Mouse (Mus musculus) kidney, postnatal 10 days (tissue): ENCODE measurements around the gene AB124611.
"Not testable (repeated sequence)": the region's sequence is repeated elsewhere in the genome, so short reads cannot be mapped to it uniquely, and the experiment has no call there.

Experiments
- DNase-seq: peaks from one replicate; pipeline ENCODE4 v3.0.0; 2021; ENCODE audit warnings: mixed read lengths

The AB124611 gene

DNA sequence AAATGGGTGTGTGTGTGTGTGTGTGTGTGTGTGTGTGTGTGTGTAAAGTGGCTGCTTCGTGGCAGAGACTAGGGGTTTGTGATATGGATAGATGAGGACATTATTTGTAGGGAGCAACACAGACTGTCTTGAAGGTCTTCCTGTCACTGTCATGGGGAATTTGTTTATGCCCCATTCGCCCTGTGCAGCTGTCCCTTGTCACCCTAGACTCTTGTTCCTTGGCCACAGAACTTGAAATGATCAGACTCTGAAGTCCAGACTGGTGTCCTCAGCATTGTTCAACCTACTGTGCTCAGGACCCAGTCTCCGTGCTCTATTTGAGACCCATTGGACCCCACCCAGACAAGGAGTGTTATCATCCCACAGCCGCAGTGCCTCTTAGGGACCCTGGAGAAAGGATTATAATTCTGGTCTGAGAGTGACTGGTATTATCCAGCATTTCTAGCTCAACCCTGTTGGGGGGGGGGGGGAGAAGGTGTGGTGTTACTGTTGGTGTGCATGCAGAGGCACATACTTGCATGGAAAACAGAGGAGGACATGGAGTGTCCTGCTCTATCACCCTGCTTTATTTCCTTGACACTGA is 39.1 kb downstream of the AB124611 start:
- no peak for DNase-seq

GRCm38 (mm10) chr9:21566538-21566937 is 40.6 kb downstream of the AB124611 start:
- no peak for DNase-seq

GRCm38 (mm10) chr9:21567051-21567450 is 41.1 kb downstream of the AB124611 start:
- DNase-seq = no peak

DNA sequence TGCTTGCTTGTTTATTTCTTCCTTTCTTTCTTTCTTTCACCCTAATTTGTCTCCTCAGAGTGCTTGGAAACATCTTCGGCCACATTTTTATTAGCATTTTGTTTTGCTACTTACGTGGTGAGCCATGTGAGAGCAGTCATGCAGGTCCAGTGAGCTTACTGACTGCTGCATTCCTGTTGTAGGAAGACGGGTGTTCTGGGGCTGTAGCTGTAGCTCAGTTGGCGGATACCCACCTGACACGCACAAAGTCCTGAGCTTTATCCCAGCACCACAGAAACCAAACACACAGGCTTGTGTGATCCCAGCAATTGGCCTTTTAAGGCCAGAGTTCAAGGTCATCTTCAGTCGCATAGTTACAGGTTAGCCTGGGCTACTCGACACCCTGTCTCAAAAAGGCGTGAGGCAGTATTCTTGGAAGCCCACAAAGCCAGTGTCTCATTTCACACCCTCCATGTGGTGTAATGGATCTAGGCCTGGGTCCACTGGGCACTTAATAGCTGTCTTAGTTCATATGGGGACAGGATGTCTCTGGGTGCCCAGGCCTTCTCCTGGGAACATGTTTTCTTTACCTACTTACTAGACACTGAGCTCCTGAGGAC is 42.8 kb downstream of the AB124611 start:
- DNase-seq = no peak

DNA sequence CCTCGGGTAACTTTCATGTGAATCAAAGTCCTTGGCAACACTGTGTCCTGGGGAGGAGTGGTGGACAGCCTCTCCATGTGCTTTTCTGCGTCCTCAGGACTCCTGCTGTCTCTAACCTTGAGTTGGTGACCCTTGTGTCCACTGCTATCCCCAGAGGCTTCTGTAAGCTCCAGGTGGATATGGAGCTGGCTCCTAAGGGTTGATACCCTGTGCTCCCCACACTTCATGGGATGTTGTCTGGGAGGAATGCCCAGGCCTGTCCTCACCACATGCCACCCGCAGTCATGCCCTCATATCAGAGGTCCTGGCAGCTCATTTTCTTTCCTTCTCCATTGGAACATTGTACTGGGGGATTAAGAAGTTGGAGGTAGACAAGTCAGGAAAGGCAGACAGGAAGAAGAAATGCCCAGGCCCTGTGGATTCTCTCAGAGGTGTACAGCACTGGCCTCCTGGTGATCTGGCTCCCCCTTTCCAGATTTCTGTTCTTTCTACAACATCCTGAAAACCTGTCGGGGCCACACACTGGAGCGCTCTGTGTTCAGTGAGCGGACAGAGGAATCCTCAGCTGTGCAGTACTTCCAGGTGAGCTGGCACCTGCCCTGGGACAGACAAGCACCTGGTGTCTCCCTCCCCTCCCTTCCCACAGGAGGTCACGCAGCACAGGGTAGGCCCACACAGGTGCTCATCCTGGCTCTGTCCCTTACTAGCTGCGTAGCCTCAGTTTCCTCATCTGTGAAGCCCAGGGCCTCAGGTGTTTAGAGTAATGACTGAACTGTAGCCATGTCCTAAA is 48.2 kb downstream of the AB124611 start:
- DNase-seq = no peak

- DNase-seq = no peak
Measured at GRCm38 (mm10) chr9:21575253-21575652, 49.3 kb downstream of the AB124611 start.

DNA sequence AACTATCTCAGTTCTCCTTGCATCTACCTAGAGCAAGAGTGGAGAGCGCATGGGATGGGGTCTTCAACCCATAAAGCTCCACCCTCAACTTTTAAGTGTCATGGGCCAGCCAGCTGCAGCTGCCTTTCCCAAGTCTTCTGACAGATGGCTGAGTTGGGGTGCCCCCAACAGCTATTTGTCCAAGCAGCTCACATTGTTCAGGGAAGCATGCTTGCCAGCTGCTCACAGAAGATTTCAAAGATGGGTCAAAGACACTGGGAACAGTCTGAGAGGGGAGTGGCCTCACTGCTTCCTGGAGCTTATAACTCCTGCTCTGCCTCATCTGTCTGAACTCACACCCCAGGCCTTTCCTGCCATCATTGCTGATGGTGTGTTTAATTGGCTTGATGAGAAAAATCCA is 50.3 kb downstream of the AB124611 start:
- no peak for DNase-seq

DNA sequence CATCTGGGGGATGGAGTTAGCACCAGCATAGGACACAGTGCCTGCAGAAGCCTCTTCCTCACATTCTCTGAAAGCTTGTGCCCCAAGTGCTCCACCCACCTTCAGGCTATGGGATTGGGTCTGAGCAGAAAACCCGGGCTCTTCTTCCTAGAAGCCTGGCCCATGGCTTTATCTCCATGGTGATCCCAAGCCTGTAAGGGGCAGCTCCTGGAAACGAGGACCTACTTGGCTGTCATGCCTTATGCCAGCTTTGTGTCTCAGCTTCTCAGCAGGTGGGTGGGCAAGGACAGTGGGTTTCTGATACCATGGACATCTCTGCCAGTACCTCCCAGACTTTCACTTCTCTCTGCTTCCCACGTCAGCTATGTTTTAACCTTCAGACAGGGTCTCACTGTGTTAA is 52.2 kb downstream of the AB124611 start:
- no peak for DNase-seq

GRCm38 (mm10) chr9:21585401-21585800 is 59.4 kb downstream of the AB124611 start:
- DNase-seq = no peak

DNA sequence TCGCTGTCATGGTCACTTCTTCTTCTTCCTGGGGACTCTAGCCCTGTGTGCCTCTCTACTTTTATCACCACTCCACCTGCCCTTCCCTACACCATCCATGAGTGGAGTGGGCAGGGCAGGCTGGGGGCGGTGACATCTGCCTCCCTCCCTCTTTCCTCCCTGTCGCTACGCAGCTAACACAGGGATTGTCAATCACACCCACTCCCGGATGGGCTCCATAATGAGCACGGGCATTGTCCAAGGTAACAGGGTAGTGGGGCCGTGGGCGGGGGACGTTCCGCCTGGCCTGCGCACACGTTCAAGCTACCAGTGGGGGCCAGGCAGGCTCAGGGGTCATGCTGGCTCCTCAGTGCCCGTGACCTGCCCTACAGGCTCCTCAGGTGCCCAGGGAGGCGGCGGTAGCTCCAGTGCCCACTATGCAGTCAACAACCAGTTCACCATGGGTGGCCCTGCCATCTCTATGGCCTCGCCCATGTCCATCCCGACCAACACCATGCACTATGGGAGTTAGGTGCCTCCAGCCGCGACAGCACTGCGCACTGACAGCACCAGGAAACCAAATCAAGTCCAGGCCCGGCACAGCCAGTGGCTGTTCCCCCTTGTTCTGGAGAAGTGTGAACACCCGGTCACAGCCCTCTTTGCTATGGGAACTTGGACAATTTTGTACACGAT is 61.8 kb downstream of the AB124611 start:
- DNase-seq = no peak

GRCm38 (mm10) chr9:21588350-21588749 is 62.4 kb downstream of the AB124611 start:
- DNase-seq = no peak

DNA sequence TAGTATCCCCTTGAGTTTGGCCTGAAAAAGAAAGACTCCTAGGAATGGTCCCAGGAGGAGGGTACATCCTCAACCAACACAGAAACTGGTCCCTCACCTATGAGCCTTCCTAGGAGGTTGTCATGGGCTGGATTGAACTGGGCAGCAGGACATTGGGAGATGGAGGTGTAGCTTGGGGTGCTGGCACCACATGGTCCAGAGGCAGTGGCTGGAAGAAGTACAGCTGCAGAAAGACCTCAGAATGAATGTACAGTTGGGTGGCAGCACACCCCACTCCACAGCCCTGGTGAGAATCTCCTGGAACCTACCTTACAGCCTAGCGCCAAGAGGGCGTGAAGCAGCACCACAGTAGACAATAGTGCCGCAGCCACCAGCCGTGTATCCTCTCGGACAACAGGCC is 63.6 kb downstream of the AB124611 start:
- no peak for DNase-seq

- no peak for DNase-seq
Measured at GRCm38 (mm10) chr9:21591127-21591830, 65.3 kb downstream of the AB124611 start.

GRCm38 (mm10) chr9:21591831-21592702 is 66.1 kb downstream of the AB124611 start:
- DNase-seq = no peak

DNA sequence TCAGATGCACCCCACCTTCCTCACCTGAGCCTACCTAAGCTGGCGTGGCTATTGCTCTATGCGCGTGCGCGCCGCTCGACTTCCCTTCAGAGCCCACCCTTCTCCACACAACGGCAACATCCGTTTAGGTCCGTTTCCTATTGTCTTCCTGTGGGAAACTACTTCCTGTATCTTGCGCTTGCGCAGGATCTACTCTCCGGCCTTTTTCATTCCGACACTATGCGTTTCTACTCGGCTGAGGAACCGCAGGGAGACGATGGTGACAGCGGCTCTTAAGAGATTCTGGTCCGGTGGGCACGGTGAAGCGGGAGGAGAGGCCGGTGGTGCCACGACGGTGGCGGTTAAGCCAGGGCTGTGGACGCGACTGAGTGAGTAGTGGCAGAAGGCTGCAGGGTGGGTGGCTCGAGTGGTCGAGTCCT is 66.7 kb downstream of the AB124611 start, which contains the start of the genes Timm29 and Yipf2:
Gene Timm29 (plus strand): TSS at position 20 of the 419 bp plus-strand sequence.
Gene Yipf2 (minus strand): TSS at position 126 of the 419 bp plus-strand sequence.
- DNase-seq = peak; percentile 91

DNA sequence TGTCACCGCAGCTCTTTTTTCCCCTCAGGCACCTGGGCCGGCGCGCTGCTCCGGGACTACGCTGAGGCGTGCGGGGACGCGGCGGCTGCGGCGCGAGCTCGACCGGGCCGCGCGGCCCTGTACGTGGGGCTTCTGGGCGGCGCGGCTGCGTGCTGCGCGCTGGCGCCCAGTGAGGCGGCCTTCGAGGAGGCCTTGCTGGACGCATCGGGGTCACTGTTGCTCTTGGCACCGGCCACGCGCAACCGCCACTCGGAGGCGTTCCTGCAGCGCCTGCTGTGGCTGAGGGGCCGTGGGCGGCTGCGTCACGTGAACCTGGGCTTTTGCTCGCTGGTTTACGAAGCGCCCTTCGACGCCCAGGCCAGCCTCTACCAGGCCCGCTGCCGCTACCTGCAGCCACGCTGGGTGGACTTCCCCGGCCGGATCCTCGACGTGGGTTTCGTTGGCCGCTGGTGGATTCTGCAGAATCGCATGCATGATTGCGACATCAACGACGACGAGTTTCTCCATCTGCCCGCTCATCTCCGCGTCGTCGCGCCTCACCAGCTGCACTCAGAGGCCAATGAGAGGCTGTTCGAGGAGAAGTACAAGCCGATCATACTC is 67.2 kb downstream of the AB124611 start:
- peak; percentile 70 for DNase-seq

GRCm38 (mm10) chr9:21594350-21594749 is 68.4 kb downstream of the AB124611 start:
- DNase-seq = not testable (repeated sequence)

GRCm38 (mm10) chr9:21594838-21595237 is 68.9 kb downstream of the AB124611 start:
- no peak for DNase-seq
